Mouse (Mus musculus) gastrocnemius, postnatal 4 days (tissue): ENCODE measurements around the gene Capn3. TPM values are rescaled to one million over a fixed set of nuclear protein-coding genes. Genes with fewer than 3 reads are reported as not detected.
A peak's percentile ranks its signal among the peaks of the same experiment; 100 is the strongest.

Experiments
- DNase-seq, 2 experiments: peaks; one replicate each; pipeline ENCODE4 v3.0.0; 2021 to 2022; ENCODE audit warnings: low spot score in 2 of 2, mixed read lengths in 2 of 2
- total RNA-seq, 2 experiments: library from RNA; stranded (reverse); gene quantifications; 2 replicates each; pipeline ENCODE4 v1.2.3; 2021

The Capn3 gene
- total RNA-seq, 2 experiments from 2014 or later: 79.3 to 83.4 TPM

DNA sequence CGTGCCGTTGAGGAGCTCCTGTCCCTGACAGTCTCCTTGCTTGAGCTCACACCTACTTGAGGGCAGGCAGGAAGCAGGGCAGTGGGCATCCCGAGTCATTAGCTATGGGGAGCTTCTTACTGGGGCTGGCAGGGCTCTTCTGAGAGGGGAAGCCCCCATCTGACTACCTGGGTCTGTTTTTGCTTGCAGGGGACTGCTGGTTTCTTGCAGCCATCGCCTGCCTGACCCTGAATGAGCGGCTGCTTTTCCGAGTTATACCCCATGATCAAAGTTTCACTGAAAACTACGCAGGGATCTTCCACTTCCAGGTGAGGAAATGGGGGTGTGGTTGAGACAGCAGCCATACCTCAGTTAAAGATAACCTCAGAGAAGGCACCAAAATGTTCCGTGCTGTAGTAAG is 26.1 kb downstream of the Capn3 start:
- no peak for DNase-seq

DNA sequence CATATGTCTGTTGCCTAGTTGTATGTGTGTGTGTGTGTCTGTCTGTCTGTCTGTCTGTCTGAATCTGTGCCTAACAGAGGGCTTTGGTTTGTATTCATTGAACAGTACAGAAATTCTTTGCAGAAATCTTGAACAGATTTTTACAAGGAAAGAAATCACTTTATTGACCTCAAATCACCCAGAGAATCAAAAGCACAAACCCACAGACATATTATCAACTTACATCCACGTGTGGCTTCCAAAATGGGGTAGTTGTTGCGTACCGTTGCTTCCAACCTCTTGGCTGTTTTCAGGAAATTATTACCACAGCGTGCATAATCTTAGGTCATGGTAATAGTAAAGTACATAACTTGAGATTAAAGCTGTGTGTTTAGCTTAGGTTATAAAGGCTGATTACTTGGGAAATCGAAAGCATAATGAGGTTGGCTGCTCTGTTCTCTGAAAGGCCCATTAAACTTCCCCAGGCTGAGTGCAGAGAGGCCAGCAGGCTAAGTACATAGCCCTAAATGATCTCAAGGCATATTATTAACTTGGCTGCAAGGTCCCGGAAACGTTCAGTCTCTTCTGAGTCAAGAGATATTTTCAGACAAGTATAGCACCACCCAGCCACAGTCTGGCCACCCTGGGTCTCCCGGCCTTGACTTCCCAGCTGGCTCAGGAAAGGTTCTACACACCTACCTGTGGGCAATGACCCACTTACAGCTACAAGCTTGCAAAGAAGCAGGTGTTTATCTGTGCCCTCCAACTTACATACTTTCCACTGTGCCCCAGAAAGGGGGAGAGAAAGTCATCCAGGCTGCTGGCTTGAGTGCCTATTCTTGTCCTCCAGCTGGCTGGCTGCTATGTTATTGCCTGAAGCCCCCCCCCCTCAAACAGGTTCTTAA is 26.9 kb downstream of the Capn3 start:
- no peak for DNase-seq

- no peak for DNase-seq
Observed at GRCm38 (mm10) chr2:120484241-120484640, 28.4 kb downstream of the Capn3 start.

GRCm38 (mm10) chr2:120493254-120493653 is 37.4 kb downstream of the Capn3 start:
- DNase-seq: no peak

- no peak for DNase-seq
Observed at GRCm38 (mm10) chr2:120496511-120496910, 40.7 kb downstream of the Capn3 start.

DNA sequence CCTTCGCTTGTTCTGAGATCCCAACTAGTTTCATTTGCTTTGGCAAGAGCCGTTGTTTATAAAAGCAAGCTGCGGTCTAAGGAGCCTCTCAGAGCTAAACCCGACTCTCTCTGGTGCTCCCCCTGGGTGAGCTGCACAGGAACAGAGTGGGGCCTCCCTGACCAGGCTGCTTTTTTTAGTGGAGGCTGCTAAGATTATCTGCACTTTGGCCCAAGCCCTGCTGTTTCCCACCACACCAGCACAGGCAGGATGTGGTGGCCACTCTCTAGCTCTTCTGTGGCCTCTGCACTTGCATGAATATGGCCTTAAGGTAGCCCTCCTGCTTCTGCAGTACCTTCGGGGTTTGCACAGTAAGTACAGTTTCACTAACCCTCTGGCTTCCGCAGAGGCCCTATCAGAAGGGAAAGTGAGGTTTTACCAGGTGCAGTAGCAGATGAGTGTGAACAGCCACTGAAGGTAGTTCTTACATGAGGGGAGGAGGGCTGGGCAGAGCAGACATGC is 44.2 kb downstream of the Capn3 start:
- DNase-seq: no peak

GRCm38 (mm10) chr2:120501136-120501918 is 45.5 kb downstream of the Capn3 start:
- DNase-seq: no peak

GRCm38 (mm10) chr2:120501931-120502604 is 46.2 kb downstream of the Capn3 start:
- DNase-seq: no peak

DNA sequence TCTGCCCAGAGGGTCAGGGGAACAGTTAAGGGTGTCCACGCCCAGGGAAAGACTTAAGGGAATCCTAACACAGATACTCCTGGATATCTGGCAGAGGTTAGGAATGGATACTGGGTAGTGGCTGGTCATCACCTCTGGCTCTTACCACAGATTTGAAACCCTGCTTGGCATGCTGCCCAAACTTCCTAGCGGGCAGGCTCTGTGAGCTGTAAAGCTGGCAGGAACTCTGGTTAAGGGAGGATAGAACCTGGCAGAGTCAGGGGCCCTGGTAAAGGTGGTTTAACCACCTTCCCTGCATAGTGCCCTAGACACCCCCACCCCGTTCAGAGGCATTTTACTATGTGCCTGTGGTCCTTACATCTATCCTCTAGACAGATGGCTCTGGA is 46.8 kb downstream of the Capn3 start:
- peak; percentile 32 to 35 for DNase-seq

- DNase-seq: no peak
Observed at GRCm38 (mm10) chr2:120503094-120503493, 47.3 kb downstream of the Capn3 start.

DNA sequence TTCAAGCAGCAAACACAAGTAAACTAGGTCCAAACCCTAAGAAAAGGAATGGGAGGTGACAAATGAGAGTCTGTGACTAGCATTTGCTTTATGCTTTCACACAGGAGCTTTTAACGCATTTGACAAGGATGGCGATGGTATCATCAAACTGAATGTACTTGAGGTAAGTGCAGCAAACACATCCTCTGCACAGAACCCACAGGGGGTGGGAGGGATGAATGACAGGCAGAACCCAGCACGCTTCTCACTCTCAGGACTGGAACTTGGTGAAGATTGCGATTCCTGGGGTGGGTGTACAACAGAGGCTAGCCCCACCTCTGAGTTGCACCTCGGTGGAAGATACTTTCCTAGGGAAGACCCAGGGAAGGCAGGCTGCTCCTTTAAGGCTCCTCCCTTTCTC is 48.2 kb downstream of the Capn3 start:
- DNase-seq: no peak

DNA sequence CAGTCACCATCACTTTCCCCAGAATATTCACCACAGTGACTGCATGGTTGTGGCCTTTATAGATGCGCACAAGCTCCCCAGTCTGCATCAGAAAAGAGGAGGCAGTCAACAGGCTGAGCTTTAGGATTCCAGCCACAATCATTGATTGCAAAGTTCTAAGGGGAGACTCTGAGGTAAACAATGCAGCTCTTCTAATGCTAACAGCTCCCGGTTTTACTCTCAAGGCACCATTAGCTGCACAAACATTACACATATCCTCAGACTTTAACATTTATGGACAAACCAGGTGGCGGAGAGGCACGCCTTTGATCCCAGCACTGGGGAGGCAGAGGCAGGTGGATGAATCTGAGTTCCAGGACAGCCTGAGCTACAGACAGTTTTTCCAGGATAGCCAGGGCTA is 58.4 kb downstream of the Capn3 start:
- DNase-seq: no peak

GRCm38 (mm10) chr2:120518547-120519210 is 62.9 kb downstream of the Capn3 start:
- DNase-seq: no peak

DNA sequence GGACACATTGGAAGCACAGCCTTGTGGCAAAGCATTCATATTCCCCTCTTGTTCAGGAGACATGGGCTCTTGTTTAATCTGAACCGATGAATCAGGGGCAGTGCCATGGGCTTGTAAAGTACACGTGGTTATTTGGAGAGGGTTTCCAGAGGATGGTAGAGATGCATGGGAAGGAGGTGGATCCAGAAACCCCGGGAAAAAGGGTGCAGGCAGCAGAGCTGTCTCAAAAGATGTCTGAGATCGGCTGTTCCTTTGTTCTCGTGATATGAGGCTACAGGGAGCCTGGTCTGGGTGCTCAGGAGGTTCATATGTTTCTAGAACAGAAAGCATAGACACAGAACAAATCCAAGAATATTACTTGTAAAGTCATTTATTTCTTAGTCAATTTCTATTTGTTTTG is 71.0 kb downstream of the Capn3 start:
- no peak for DNase-seq

- no peak for DNase-seq
Observed at GRCm38 (mm10) chr2:120529531-120529930, 73.7 kb downstream of the Capn3 start.

- DNase-seq: no peak
Observed at GRCm38 (mm10) chr2:120531223-120531622, 75.4 kb downstream of the Capn3 start.

DNA sequence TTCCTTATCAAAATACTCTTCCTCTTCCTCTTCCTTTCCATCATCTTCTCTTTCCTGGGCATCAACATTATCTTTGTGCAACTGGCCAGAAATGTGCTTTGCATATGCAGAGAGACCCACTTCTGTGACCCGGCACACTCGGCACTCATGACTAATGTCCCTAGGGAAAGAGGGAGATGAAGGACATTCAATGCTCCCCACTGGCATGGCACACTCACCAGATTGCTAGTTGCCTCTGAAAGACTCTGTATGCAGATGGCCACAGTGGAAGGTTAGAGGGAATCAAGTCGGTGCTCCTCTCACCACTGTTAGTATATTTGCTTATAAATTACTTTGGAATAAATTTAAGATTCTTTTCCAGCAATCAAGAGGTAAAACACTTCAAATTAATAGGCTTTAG is 83.5 kb downstream of the Capn3 start:
- DNase-seq: no peak

DNA sequence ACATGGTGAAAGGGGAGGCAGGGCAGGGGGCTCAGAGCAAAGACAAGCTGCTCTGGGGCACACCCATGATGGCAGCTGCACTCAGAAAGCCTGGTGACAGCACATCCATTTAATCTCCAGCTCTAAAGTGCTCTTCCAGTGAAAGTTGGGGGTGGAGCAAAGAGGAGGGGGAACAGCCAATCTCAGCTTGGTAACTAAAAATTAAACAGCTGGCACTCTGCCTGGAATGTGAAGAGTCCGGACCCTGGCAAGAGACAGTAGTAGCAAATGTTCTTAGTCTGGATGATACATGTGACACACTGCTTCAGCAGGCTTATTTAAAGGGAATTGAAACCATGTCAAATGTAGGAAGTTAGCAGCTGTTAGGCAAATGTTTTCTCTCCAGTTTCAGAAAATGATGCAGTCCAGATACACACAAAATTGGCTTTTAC is 84.0 kb downstream of the Capn3 start:
- peak; percentile 46 to 81 for DNase-seq

DNA sequence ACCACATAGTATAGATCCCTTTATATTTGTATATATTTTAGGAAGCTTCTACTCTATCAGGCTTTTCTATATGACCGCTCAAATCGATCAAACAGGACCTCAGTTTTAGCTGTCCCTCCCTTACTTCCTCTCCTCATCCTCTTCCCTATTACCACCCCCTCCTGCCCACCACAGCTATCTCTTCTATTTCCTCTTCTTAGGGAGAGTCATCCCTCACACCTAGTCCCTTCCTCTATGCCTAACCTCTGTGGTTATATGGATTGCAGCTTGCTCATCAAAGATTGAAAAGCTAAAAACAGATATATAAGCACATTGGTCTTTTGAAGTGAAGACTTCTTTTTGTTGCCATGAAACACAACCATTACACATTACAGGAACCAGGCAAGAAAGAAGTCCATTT is 88.9 kb downstream of the Capn3 start:
- DNase-seq: no peak
